Mouse (Mus musculus) hindbrain, embryonic 12.5 days (tissue): ENCODE data around the gene Grik3. TPM values are rescaled to one million over a fixed set of nuclear protein-coding genes. Genes with fewer than 3 reads are reported as not detected.

ENCODE experiments used
- ATAC-seq: fragments of 200-750 bp; cut with Nextera tagmentation; 2 replicates; pipeline ENCODE4 v1.8.0; 2017; ENCODE audit warnings: moderate TSS enrichment; ENCODE audit not compliant: low FRiP score
- H3K27ac ChIP-seq: fragments of 300-500 bp; sonication (generic); 2 replicates; pipeline ENCODE4 v1.5.1; 2016; ENCODE audit warnings: mild to moderate bottlenecking
- H3K27me3 ChIP-seq: fragments of 300-500 bp; sonication (generic); 2 replicates; pipeline ENCODE4 v1.6.1; 2016; ENCODE audit warnings: mild to moderate bottlenecking
- H3K36me3 ChIP-seq: fragments of 300-500 bp; sonication (generic); 2 replicates; pipeline ENCODE4 v1.6.1; 2016; ENCODE audit warnings: mild to moderate bottlenecking
- H3K4me1 ChIP-seq: fragments of 300-500 bp; sonication (generic); 2 replicates; pipeline ENCODE4 v1.6.1; 2016
- H3K4me2 ChIP-seq: fragments of 300-500 bp; sonication (generic); replicated peaks from 2 replicates; pipeline ENCODE4 v1.6.1; 2016; ENCODE audit warnings: mild to moderate bottlenecking
- H3K4me3 ChIP-seq: fragments of 300-500 bp; sonication (generic); 2 replicates; pipeline ENCODE4 v1.5.1; 2016; ENCODE audit warnings: mild to moderate bottlenecking
- H3K9ac ChIP-seq: fragments of 300-500 bp; sonication (generic); 2 replicates; pipeline ENCODE4 v1.6.1; 2016; ENCODE audit warnings: mild to moderate bottlenecking, moderate library complexity
- H3K9me3 ChIP-seq: fragments of 300-500 bp; sonication (generic); replicated peaks from 2 replicates; pipeline ENCODE4 v1.6.1; 2016; ENCODE audit warnings: mild to moderate bottlenecking
- WGBS: fragments of 180-500 bp; shearing (Covaris S2); methylation state at CpG from one replicate; pipeline ENCODE4 v1.1.7; 2016; 5-methylcytosine and 5-hydroxymethylcytosine counted together
- polyA plus RNA-seq: library from polyadenylated mRNA; unstranded; fragments of >200 nt; fragmentation: Nextera tagmentation; extraction: Ambion mirVana; gene quantifications from 2 replicates; pipeline ENCODE4 v1.2.1, GENCODE M21; 2016

The Grik3 gene
- polyA plus RNA-seq, 1 experiment from 2014 or later, result 3.8 TPM

- 24% methylated on average over 10 of the region's 10 CpGs for WGBS
- Histone ChIP-seq H3K9ac (peak overlapping the region; percentile 42; the same call in 1 of the 2 replicates), H3K27ac (peak overlapping the region; percentile 9; the same call in 1 of the 2 replicates)
Observed at GRCm38 (mm10) chr4:125727030-125727429, 236.5 kb downstream of the Grik3 start.

GRCm38 (mm10) chr4:125727626-125728025 lies 237.1 kb downstream of the Grik3 start:
- Histone ChIP-seq H3K9ac (peak overlapping the region; percentile 42), H3K27me3 (peaks cover 47% of the 10 kb centered on the region), H3K27ac (peak overlapping the region; percentile 89), H3K4me2 (peak overlapping the region; percentile 53), H3K36me3 (no peaks in the 10 kb centered on the region), H3K4me3 (peak overlapping the region; percentile 28), H3K9me3 (no peaks in the 10 kb centered on the region), H3K4me1 (peaks cover 42% of the 10 kb centered on the region)
- no peak for ATAC-seq
- WGBS, result 13% methylated on average over 4 of the region's 4 CpGs

More at GRCm38 (mm10) chr4:125727030-125727429, 236.5 kb downstream of the Grik3 start:
- peak overlapping the region; percentile 28; the same call in 1 of the 2 replicates for H3K4me3 ChIP-seq
- no peaks in the 10 kb centered on the region for H3K9me3 ChIP-seq
- no peak for ATAC-seq
- peaks cover 41% of the 10 kb centered on the region for H3K27me3 ChIP-seq
- peak overlapping the region; percentile 53 for H3K4me2 ChIP-seq
- no peaks in the 10 kb centered on the region for H3K36me3 ChIP-seq
- H3K4me1 ChIP-seq, result peaks cover 42% of the 10 kb centered on the region

- Histone ChIP-seq H3K9me3 (no peaks in the 10 kb centered on the region), H3K4me3 (peak overlapping the region; percentile 28), H3K4me2 (peak overlapping the region; percentile 53), H3K4me1 (peaks cover 42% of the 10 kb centered on the region), H3K27ac (peak overlapping the region; percentile 89), H3K27me3 (peaks cover 50% of the 10 kb centered on the region), H3K36me3 (no peaks in the 10 kb centered on the region), H3K9ac (peak overlapping the region; percentile 42)
- no peak for ATAC-seq
- WGBS, result 9% methylated on average over 15 of the region's 15 CpGs
Observed at GRCm38 (mm10) chr4:125728091-125728863, 237.8 kb downstream of the Grik3 start.

DNA sequence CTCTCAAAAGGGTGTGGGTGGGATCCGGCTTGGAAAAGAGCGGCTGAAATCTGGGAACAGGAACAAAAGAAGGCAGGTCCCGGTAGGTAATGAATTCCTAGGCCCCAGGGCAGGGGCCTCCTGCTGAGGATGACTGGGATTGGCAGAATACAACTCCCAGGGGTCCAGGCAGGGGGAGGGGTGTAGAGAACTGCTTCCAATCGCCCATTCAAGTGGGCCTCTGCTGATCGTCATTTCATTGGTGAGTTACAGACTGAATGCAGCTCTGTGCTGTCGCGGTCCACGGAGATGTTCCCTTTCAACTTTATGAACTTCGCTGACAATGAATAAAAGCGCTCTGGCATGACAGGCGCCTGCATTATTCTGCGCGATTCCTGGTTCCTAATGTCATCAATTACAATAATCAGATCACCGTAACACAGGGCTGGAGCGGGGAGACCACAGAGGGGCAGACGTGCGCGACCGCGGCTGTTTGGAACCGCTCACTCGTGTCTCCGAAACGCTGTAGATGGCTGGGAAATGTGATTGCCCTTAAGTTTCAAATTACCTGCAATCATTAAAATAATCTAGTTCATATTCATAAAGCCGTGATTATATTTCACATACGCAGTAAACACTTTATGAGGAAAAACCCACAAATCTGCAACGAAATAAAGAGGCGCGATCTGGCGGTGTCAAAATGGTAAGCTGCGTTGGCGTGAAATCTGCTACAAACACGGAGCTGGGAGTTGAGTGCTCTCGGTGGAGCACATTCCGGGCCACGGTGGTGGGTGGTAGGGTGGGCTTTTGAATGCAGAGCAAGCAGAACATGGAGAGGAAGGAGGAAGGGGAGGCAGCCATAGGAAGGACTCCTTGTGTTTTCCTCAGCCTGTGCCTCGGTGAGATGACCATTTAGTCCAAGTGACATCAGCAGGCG lies 239.1 kb downstream of the Grik3 start:
- Histone ChIP-seq H3K9ac (peak overlapping the region; percentile 42), H3K4me2 (peak overlapping the region; percentile 53), H3K36me3 (no peaks in the 10 kb centered on the region), H3K27me3 (peaks cover 43% of the 10 kb centered on the region), H3K27ac (peak overlapping the region; percentile 89), H3K4me1 (peaks cover 42% of the 10 kb centered on the region), H3K9me3 (no peaks in the 10 kb centered on the region), H3K4me3 (peak overlapping the region; percentile 28)
- 2% methylated on average over 38 of the region's 38 CpGs for WGBS
- peak; percentile 89 for ATAC-seq

- peaks cover 43% of the 10 kb centered on the region for H3K27me3 ChIP-seq
- H3K9me3 ChIP-seq, result no peaks in the 10 kb centered on the region
- 91% methylated on average over 6 of the region's 6 CpGs for WGBS
- H3K36me3 ChIP-seq, result no peaks in the 10 kb centered on the region
- no peak overlapping the region for H3K27ac ChIP-seq
- ATAC-seq, result no peak
- H3K9ac ChIP-seq, result no peak overlapping the region
- H3K4me2 ChIP-seq, result no peak overlapping the region
- no peak overlapping the region for H3K4me3 ChIP-seq
- H3K4me1 ChIP-seq, result peaks cover 42% of the 10 kb centered on the region
Observed at GRCm38 (mm10) chr4:125730751-125731150, 240.3 kb downstream of the Grik3 start.

GRCm38 (mm10) chr4:125736783-125737182 lies 246.3 kb downstream of the Grik3 start:
- Histone ChIP-seq H3K36me3 (no peaks in the 10 kb centered on the region), H3K27ac (no peak overlapping the region), H3K4me1 (no peaks in the 10 kb centered on the region), H3K9me3 (no peaks in the 10 kb centered on the region), H3K9ac (no peak overlapping the region), H3K27me3 (peaks cover 14% of the 10 kb centered on the region; the same call in 1 of the 2 replicates), H3K4me2 (no peak overlapping the region), H3K4me3 (no peak overlapping the region)
- 58% methylated on average over 4 of the region's 4 CpGs for WGBS
- no peak for ATAC-seq

DNA sequence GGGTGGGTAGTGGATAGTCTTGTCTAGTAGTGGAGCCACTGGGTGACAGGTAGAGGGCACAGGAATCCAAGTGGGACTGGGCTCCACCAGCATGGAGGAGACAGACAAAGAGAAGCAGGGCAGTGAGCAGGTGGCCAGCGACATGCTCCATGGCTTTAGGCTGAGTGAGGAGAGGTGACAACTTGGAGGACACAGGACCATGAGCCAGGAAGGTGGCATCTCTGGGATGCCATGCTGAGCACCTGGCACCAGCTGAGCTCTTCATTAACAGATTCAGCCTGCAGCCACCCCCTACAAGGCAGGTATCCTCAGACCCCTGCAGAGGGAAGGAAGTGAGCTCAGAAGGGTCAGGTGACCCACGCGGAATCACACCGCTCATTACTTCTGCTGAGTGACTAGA lies 248.3 kb downstream of the Grik3 start:
- Histone ChIP-seq H3K27me3 (0 out of 2 replicates have a peak, but pooled peaks cover 3% of the 10 kb centered on the region), H3K27ac (no peak overlapping the region), H3K4me3 (no peak overlapping the region), H3K36me3 (no peaks in the 10 kb centered on the region), H3K9me3 (no peaks in the 10 kb centered on the region), H3K4me1 (no peaks in the 10 kb centered on the region), H3K4me2 (no peak overlapping the region), H3K9ac (no peak overlapping the region)
- no peak for ATAC-seq
- 89% methylated on average over 4 of the region's 4 CpGs for WGBS

- 79% methylated on average over 16 of the region's 16 CpGs for WGBS
- Histone ChIP-seq H3K36me3 (no peaks in the 10 kb centered on the region), H3K9ac (no peak overlapping the region), H3K27ac (no peak overlapping the region), H3K4me3 (no peak overlapping the region), H3K27me3 (0 out of 2 replicates have a peak, but pooled peaks cover 5% of the 10 kb centered on the region), H3K4me2 (no peak overlapping the region), H3K4me1 (no peaks in the 10 kb centered on the region), H3K9me3 (no peaks in the 10 kb centered on the region)
- ATAC-seq, result no peak
Observed at GRCm38 (mm10) chr4:125742162-125742571, 251.7 kb downstream of the Grik3 start.

DNA sequence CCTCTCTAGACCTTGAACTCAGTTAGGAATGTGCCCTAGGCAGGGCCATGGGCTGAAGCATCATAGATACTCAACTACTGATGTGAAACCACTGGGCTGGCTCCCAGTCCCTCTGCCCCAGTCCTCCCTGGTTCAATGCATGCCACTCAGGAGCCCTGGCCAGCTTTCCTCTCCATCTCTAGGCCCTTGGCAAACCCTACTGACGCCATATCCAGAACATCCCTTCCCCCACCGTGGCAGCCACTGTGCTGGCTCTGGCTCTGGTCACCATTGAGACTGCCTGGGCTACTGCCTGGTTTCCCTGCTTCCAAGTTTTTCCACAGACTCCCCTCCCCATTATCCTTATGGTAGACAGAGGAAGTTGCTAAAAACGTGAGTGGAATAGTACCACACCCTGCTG lies 255.4 kb downstream of the Grik3 start:
- H3K4me1 ChIP-seq, result no peaks in the 10 kb centered on the region
- WGBS, result 76% methylated on average over 3 of the region's 3 CpGs
- H3K4me3 ChIP-seq, result no peak overlapping the region
- no peaks in the 10 kb centered on the region for H3K9me3 ChIP-seq
- no peak overlapping the region for H3K27ac ChIP-seq
- H3K27me3 ChIP-seq, result 0 out of 2 replicates have a peak, but pooled peaks cover 7% of the 10 kb centered on the region
- H3K36me3 ChIP-seq, result no peaks in the 10 kb centered on the region
- no peak overlapping the region for H3K9ac ChIP-seq
- ATAC-seq, result no peak
- H3K4me2 ChIP-seq, result no peak overlapping the region

DNA sequence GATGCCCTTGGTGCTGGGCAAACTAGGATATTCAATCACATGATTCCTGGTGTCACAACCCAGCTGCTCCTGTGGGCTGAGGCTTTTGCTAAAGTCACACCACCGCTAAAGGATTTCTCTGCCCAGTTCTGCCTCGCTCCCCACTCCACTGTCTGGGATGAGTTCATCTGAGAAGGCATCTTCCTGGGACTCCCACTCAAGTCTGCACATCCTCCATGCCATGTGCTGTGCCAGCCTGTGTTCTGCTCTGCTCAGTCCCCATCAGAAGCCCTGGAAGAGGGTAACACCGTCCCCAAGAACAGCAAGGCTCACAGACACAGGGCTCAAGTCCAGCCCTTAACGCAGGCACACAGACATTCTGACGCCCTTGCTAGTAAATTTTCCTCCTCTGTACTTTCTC lies 265.9 kb downstream of the Grik3 start:
- 86% methylated on average over 5 of the region's 5 CpGs for WGBS
- ATAC-seq, result no peak

GRCm38 (mm10) chr4:125760326-125760725 lies 269.8 kb downstream of the Grik3 start:
- no peaks in the 10 kb centered on the region for H3K27me3 ChIP-seq
- no peak overlapping the region for H3K4me2 ChIP-seq
- no peak overlapping the region for H3K27ac ChIP-seq
- no peaks in the 10 kb centered on the region for H3K9me3 ChIP-seq
- H3K9ac ChIP-seq, result no peak overlapping the region
- WGBS, result 85% methylated on average over 4 of the region's 4 CpGs
- no peaks in the 10 kb centered on the region for H3K4me1 ChIP-seq
- H3K4me3 ChIP-seq, result no peak overlapping the region
- no peak for ATAC-seq
- no peaks in the 10 kb centered on the region for H3K36me3 ChIP-seq

More for the DNA sequence above, 265.9 kb downstream of the Grik3 start:
- H3K36me3 ChIP-seq, result no peaks in the 10 kb centered on the region
- H3K9me3 ChIP-seq, result no peaks in the 10 kb centered on the region
- no peaks in the 10 kb centered on the region for H3K4me1 ChIP-seq
- H3K27ac ChIP-seq, result no peak overlapping the region
- no peak overlapping the region for H3K4me2 ChIP-seq
- no peaks in the 10 kb centered on the region for H3K27me3 ChIP-seq
- H3K9ac ChIP-seq, result no peak overlapping the region
- no peak overlapping the region for H3K4me3 ChIP-seq

DNA sequence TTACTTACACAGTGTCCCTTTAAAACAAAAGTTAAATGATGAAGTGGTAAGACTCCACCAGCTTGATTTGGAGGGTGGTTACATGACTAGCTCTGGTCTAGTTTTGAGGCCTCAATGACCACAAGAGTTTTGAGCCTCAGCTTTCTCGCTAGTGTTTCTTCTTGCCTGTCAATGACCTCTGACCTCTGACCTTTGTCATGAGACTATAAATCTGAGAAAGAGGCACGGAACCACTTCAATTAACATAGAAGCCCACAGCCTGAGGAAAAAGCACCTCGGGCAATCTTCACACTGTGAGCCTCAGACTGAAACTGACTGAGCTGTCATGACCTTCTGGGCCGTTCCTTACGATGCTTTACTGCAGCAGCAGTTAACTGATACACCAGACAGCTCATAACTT lies 272.6 kb downstream of the Grik3 start:
- no peak overlapping the region for H3K4me2 ChIP-seq
- no peaks in the 10 kb centered on the region for H3K9me3 ChIP-seq
- 34% methylated on average over 5 of the region's 5 CpGs for WGBS
- H3K4me3 ChIP-seq, result no peak overlapping the region
- no peaks in the 10 kb centered on the region for H3K4me1 ChIP-seq
- H3K36me3 ChIP-seq, result no peaks in the 10 kb centered on the region
- H3K27me3 ChIP-seq, result no peaks in the 10 kb centered on the region
- H3K9ac ChIP-seq, result no peak overlapping the region
- ATAC-seq, result no peak
- no peak overlapping the region for H3K27ac ChIP-seq
